Mouse (Mus musculus): ENCODE results near the gene Dnah14. TPM values are rescaled to one million over a fixed set of nuclear protein-coding genes. Genes with fewer than 3 reads are reported as not detected.
A peak's percentile ranks its signal among the peaks of the same experiment; 100 is the strongest.

The Dnah14 gene
- polyA plus RNA-seq, 1 experiment from 2014 or later = 1.8 TPM

- H3K4me3 ChIP-seq (ENCODE audit: low read length) = peak overlapping the region; percentile 90
- WGBS = under 1% methylated on average over 16 of the region's 16 CpGs
- H3K9ac ChIP-seq (ENCODE audit: low read depth, low read length) = peak overlapping the region; percentile 93
- H3K4me1 ChIP-seq (ENCODE audit: control insufficient read depth, insufficient read depth, low read length) = peaks cover 18% of the 10 kb centered on the region
- peak overlapping the region; percentile 89 for H3K4me2 ChIP-seq (replicated peaks; ENCODE audit: low read depth, low read length)
- peaks cover 5% of the 10 kb centered on the region for H3K36me3 ChIP-seq (ENCODE audit: control insufficient read depth, insufficient read depth, low read length)
- H3K9me3 ChIP-seq (ENCODE audit: control insufficient read depth, low read length) = no peaks in the 10 kb centered on the region
- no peak for ATAC-seq (ENCODE audit: low FRiP score, low TSS enrichment)
- H3K27ac ChIP-seq (ENCODE audit: low read depth, low read length) = peak overlapping the region; percentile 95
- no peaks in the 10 kb centered on the region for H3K27me3 ChIP-seq (ENCODE audit: control insufficient read depth, insufficient read depth, low read length)
Observed at GRCm38 (mm10) chr1:181841396-181841795, 265.0 kb downstream of the Dnah14 start.

GRCm38 (mm10) chr1:181841864-181842672 is 265.7 kb downstream of the Dnah14 start:
- peaks cover 18% of the 10 kb centered on the region for H3K4me1 ChIP-seq (ENCODE audit: control insufficient read depth, insufficient read depth, low read length)
- H3K36me3 ChIP-seq (ENCODE audit: control insufficient read depth, insufficient read depth, low read length) = no peaks in the 10 kb centered on the region
- peak; percentile 99 for ATAC-seq (ENCODE audit: low FRiP score, low TSS enrichment)
- peak overlapping the region; percentile 90 for H3K4me3 ChIP-seq (ENCODE audit: low read length)
- under 1% methylated on average over 111 of the region's 113 CpGs for WGBS
- no peaks in the 10 kb centered on the region for H3K27me3 ChIP-seq (ENCODE audit: control insufficient read depth, insufficient read depth, low read length)
- H3K9ac ChIP-seq (ENCODE audit: low read depth, low read length) = peak overlapping the region; percentile 93
- H3K4me2 ChIP-seq (replicated peaks; ENCODE audit: low read depth, low read length) = peak overlapping the region; percentile 89
- no peaks in the 10 kb centered on the region for H3K9me3 ChIP-seq (ENCODE audit: control insufficient read depth, low read length)
- peak overlapping the region; percentile 95 for H3K27ac ChIP-seq (ENCODE audit: low read depth, low read length)

DNA sequence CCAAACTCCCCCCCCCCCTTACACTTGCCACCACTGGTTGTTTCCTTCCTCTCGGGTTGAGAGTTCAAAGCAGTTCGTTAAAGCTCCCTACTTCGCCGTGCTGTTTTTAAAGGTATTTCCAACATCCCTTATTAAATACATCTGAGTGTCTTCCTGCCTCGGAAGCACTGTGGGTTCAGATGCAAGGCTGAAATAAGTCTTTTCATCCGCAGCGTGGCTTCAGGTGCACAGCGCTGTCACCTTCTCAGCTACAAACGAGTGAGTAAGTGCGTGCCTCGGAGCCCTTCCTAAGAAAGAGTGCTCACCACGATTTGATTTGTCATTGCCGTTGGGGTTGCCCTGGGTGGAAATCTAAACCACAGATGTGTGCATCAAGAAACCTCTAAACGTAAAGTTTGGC is 266.4 kb downstream of the Dnah14 start, which contains the start of gene Lbr:
Lbr (minus strand) TSS at position 266 of the 400 bp plus-strand sequence.
- H3K27ac ChIP-seq (ENCODE audit: low read depth, low read length) = peak within 1 kb of the TSS; percentile 95
- H3K4me3 ChIP-seq (ENCODE audit: low read length) = peak within 1 kb of the TSS; percentile 90
- H3K27me3 ChIP-seq (ENCODE audit: control insufficient read depth, insufficient read depth, low read length) = no peaks in the 10 kb centered on the region
- H3K4me2 ChIP-seq (replicated peaks; ENCODE audit: low read depth, low read length) = peak within 1 kb of the TSS; percentile 89
- WGBS = under 1% methylated on average over 14 of the region's 14 CpGs
- H3K9ac ChIP-seq (ENCODE audit: low read depth, low read length) = peak within 1 kb of the TSS; percentile 93
- no peaks in the 10 kb centered on the region for H3K9me3 ChIP-seq (ENCODE audit: control insufficient read depth, low read length)
- H3K36me3 ChIP-seq (ENCODE audit: control insufficient read depth, insufficient read depth, low read length) = no peaks in the 10 kb centered on the region
- no peak for ATAC-seq (ENCODE audit: low FRiP score, low TSS enrichment)
- peaks cover 18% of the 10 kb centered on the region for H3K4me1 ChIP-seq (ENCODE audit: control insufficient read depth, insufficient read depth, low read length)

- H3K4me2 ChIP-seq (replicated peaks; ENCODE audit: low read depth, low read length) = no peak overlapping the region
- H3K9me3 ChIP-seq (ENCODE audit: control insufficient read depth, low read length) = no peaks in the 10 kb centered on the region
- ATAC-seq (ENCODE audit: low FRiP score, low TSS enrichment) = no peak
- WGBS = 82% methylated on average over 15 of the region's 15 CpGs
- H3K4me1 ChIP-seq (ENCODE audit: control insufficient read depth, insufficient read depth, low read length) = peaks cover 12% of the 10 kb centered on the region
- H3K27me3 ChIP-seq (ENCODE audit: control insufficient read depth, insufficient read depth, low read length) = no peaks in the 10 kb centered on the region
- H3K9ac ChIP-seq (ENCODE audit: low read depth, low read length) = no peak overlapping the region
- no peak overlapping the region for H3K27ac ChIP-seq (ENCODE audit: low read depth, low read length)
- no peak overlapping the region for H3K4me3 ChIP-seq (ENCODE audit: low read length)
- no peaks in the 10 kb centered on the region for H3K36me3 ChIP-seq (ENCODE audit: control insufficient read depth, insufficient read depth, low read length)
Observed at GRCm38 (mm10) chr1:181844874-181845547, 268.7 kb downstream of the Dnah14 start.

DNA sequence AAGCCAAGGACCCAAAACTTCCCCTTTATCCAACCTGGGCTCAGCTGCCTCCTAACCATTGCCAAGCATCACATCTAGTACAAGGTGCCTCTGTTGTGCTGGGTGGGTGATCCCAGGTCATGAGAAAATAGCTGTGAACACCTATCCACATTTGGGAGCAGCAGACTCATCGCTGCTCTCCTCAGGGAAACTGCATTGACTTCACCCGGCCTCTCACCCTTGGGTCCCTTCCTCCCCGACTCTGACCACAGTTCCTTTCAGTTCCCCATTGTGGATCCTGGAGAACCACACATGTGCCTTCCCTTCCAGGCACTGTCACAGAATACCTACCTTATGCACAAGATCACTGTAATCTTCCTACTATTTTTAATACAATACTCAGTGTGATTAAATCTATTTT is 269.4 kb downstream of the Dnah14 start:
- no peak for ATAC-seq (ENCODE audit: low FRiP score, low TSS enrichment)
- H3K9ac ChIP-seq (ENCODE audit: low read depth, low read length) = no peak overlapping the region
- no peak overlapping the region for H3K4me2 ChIP-seq (replicated peaks; ENCODE audit: low read depth, low read length)
- H3K9me3 ChIP-seq (ENCODE audit: control insufficient read depth, low read length) = no peaks in the 10 kb centered on the region
- 86% methylated on average over 3 of the region's 3 CpGs for WGBS
- peaks cover 4% of the 10 kb centered on the region; the same call in 1 of the 2 replicates for H3K4me1 ChIP-seq (ENCODE audit: control insufficient read depth, insufficient read depth, low read length)
- H3K36me3 ChIP-seq (ENCODE audit: control insufficient read depth, insufficient read depth, low read length) = no peaks in the 10 kb centered on the region
- no peaks in the 10 kb centered on the region for H3K27me3 ChIP-seq (ENCODE audit: control insufficient read depth, insufficient read depth, low read length)
- H3K27ac ChIP-seq (ENCODE audit: low read depth, low read length) = no peak overlapping the region
- no peak overlapping the region for H3K4me3 ChIP-seq (ENCODE audit: low read length)

DNA sequence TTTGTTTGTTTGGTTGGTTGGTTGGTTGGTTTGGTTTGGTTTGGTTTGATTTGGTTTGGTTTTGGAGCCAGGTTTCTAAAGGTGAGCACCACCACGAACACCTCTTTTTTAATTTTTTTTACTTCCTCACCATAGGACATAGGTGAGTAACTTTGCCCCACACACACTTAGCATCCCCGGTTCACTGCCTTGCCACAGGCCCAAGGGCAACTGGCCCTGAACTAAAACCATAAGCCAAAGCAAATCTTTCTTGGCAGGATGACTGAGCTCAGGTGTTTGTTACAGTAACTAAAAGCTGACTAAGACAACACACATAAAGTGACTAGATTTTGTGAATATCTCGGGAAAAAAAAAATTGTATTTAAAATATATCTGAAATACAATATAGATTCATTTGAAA is 271.0 kb downstream of the Dnah14 start:
- ATAC-seq (ENCODE audit: low FRiP score, low TSS enrichment) = no peak
- Histone ChIP-seq H3K27me3 (ENCODE audit: control insufficient read depth, insufficient read depth, low read length) (no peaks in the 10 kb centered on the region), H3K4me2 (replicated peaks; ENCODE audit: low read depth, low read length) (no peak overlapping the region), H3K4me1 (ENCODE audit: control insufficient read depth, insufficient read depth, low read length) (no peaks in the 10 kb centered on the region), H3K27ac (ENCODE audit: low read depth, low read length) (no peak overlapping the region), H3K36me3 (ENCODE audit: control insufficient read depth, insufficient read depth, low read length) (no peaks in the 10 kb centered on the region), H3K9me3 (ENCODE audit: control insufficient read depth, low read length) (no peaks in the 10 kb centered on the region), H3K9ac (ENCODE audit: low read depth, low read length) (no peak overlapping the region), H3K4me3 (ENCODE audit: low read length) (no peak overlapping the region)
- 67% methylated on average over 3 of the region's 3 CpGs for WGBS

- Histone ChIP-seq H3K4me2 (replicated peaks; ENCODE audit: low read depth, low read length) (no peak overlapping the region), H3K27me3 (ENCODE audit: control insufficient read depth, insufficient read depth, low read length) (0 out of 2 replicates have a peak, but pooled peaks cover 2% of the 10 kb centered on the region), H3K9ac (ENCODE audit: low read depth, low read length) (no peak overlapping the region), H3K4me3 (ENCODE audit: low read length) (no peak overlapping the region), H3K4me1 (ENCODE audit: control insufficient read depth, insufficient read depth, low read length) (peaks cover 8% of the 10 kb centered on the region), H3K9me3 (ENCODE audit: control insufficient read depth, low read length) (no peaks in the 10 kb centered on the region), H3K36me3 (ENCODE audit: control insufficient read depth, insufficient read depth, low read length) (no peaks in the 10 kb centered on the region), H3K27ac (ENCODE audit: low read depth, low read length) (no peak overlapping the region)
- 91% methylated on average over 1 of the region's 1 CpGs for WGBS
- no peak for ATAC-seq (ENCODE audit: low FRiP score, low TSS enrichment)
Observed at GRCm38 (mm10) chr1:181848210-181848609, 271.9 kb downstream of the Dnah14 start.

- Histone ChIP-seq H3K4me3 (ENCODE audit: low read length) (no peak overlapping the region), H3K4me2 (replicated peaks; ENCODE audit: low read depth, low read length) (no peak overlapping the region), H3K36me3 (ENCODE audit: control insufficient read depth, insufficient read depth, low read length) (no peaks in the 10 kb centered on the region), H3K27ac (ENCODE audit: low read depth, low read length) (no peak overlapping the region), H3K4me1 (ENCODE audit: control insufficient read depth, insufficient read depth, low read length) (peaks cover 9% of the 10 kb centered on the region), H3K27me3 (ENCODE audit: control insufficient read depth, insufficient read depth, low read length) (0 out of 2 replicates have a peak, but pooled peaks cover 2% of the 10 kb centered on the region), H3K9ac (ENCODE audit: low read depth, low read length) (no peak overlapping the region), H3K9me3 (ENCODE audit: control insufficient read depth, low read length) (no peaks in the 10 kb centered on the region)
- ATAC-seq (ENCODE audit: low FRiP score, low TSS enrichment) = no peak
- WGBS = 84% methylated on average over 4 of the region's 4 CpGs
Observed at GRCm38 (mm10) chr1:181850441-181850840, 274.1 kb downstream of the Dnah14 start.

All from kidney, embryonic 14.5 days (tissue).